12 mouse cellular contexts compared by ENCODE assay signal in genomic region chr5:105523452-105523851, GRCm38 (mm10). TPM values are rescaled to one million over a fixed set of nuclear protein-coding genes. Genes with fewer than 3 reads are reported as not detected.
A peak's percentile ranks its signal among the peaks of the same experiment; 100 is the strongest.
DNase-seq lines count a peak whose midpoint lies in the region; ATAC-seq and TF ChIP-seq lines count a peak whose summit lies in the region.
"Had no signal": no experiment of that assay in that cellular context is flagged by ENCODE, and none has a peak within 500 bp of the region (broad histone marks: within the 10 kb centered on the region; RNA-seq: fewer than 3 reads in every experiment).

No protein-coding gene starts in this region.

- H3K36me3 ChIP-seq in heart, adult 2 months (ENCODE audit: control insufficient read depth, insufficient read depth, low read length): peaks cover 42% of the 10 kb centered on the region
- H3K36me3 ChIP-seq in heart, embryonic 16.5 days (ENCODE audit: control insufficient read depth, insufficient read depth): no peaks in the 10 kb centered on the region
- H3K36me3 ChIP-seq in lung, embryonic 16.5 days (ENCODE audit: control insufficient read depth, insufficient read depth, low read length): peaks cover 2% of the 10 kb centered on the region; the same call in 1 of the 2 replicates
- H3K36me3 ChIP-seq in embryonic facial prominence, embryonic 10.5 days (replicated peaks): peaks cover 5% of the 10 kb centered on the region; the same call in 1 of the 2 replicates

- intact Hi-C loops in heart, adult 2 months (cut with DNase I): loop anchor here (2.0 kb wide), 1 partner anchor 63 kb away; no protein-coding TSS in a partner anchor
- intact Hi-C loops in heart, postnatal 14 days (cut with DNase I): loop anchor here (2.0 kb wide), 1 partner anchor 59 kb away; no protein-coding TSS in a partner anchor

- ATAC-seq in heart, embryonic 16.5 days (replicated peaks; ENCODE audit: extremely low read depth, insufficient read depth, low FRiP score): 0 out of 2 replicates have a peak, but pooled peaks have one; percentile 16
- 0 out of 2 replicates have a peak, but pooled peaks have one; percentile 8 for ATAC-seq in lung, embryonic 16.5 days (ENCODE audit: low read depth)
- ATAC-seq in inflammation-experienced regulatory T-cells, adult 6 months: no peak

- peaks cover 4% of the 10 kb centered on the region; the same call in 1 of the 2 replicates for H3K79me2 ChIP-seq in heart, adult 2 months (replicated peaks; ENCODE audit: control insufficient read depth, insufficient read depth, low read length)

- H3K4me1 ChIP-seq in heart, adult 2 months (ENCODE audit: control insufficient read depth, insufficient read depth, low read length): peaks cover 26% of the 10 kb centered on the region
- H3K4me1 ChIP-seq in brown adipose tissue, adult 24 weeks (ENCODE audit: control insufficient read depth, insufficient read depth, insufficient read length, low read length): peaks cover 9% of the 10 kb centered on the region; the same call in 1 of the 2 replicates
- H3K4me1 ChIP-seq in heart, embryonic 16.5 days (ENCODE audit: control insufficient read depth, insufficient read depth, low read length): peaks cover 50% of the 10 kb centered on the region
- H3K4me1 ChIP-seq in lung, embryonic 16.5 days (replicated peaks; ENCODE audit: control insufficient read depth, insufficient read depth, low read length): peaks cover 8% of the 10 kb centered on the region
- H3K4me1 ChIP-seq in embryonic facial prominence, embryonic 10.5 days: peaks cover 21% of the 10 kb centered on the region

- H3K4me2 ChIP-seq in heart, embryonic 16.5 days (ENCODE audit: low read depth, low read length): peak overlapping the region; percentile 17
- peak overlapping the region; percentile 32 for H3K4me2 ChIP-seq in lung, embryonic 16.5 days (ENCODE audit: low read depth, low read length)
- H3K4me2 ChIP-seq: hindbrain, embryonic 13.5 days had no signal

- 0 out of 2 replicates have a peak, but pooled peaks have one; percentile 57 for TF ChIP-seq EP300 in heart, adult 2 months (IDR thresholded peaks at IDR 0.05; ENCODE audit: insufficient read depth, low read depth, low read length)

- H3K4me3 ChIP-seq in heart, adult 2 months: peak overlapping the region; percentile 22
- peak overlapping the region; percentile 27 for H3K4me3 ChIP-seq in brown adipose tissue, adult 24 weeks (ENCODE audit: insufficient read depth, low read depth, low read length)
- peak overlapping the region; percentile 7; the same call in 1 of the 2 replicates for H3K4me3 ChIP-seq in heart, embryonic 16.5 days (ENCODE audit: low read length)
- H3K4me3 ChIP-seq in lung, embryonic 16.5 days (ENCODE audit: low read length): no peak overlapping the region
- no peak overlapping the region for H3K4me3 ChIP-seq in embryonic facial prominence, embryonic 10.5 days
- H3K4me3 ChIP-seq: hindbrain, embryonic 13.5 days had no signal

- no peaks in the 10 kb centered on the region for H3K27me3 ChIP-seq in heart, adult 2 months (ENCODE audit: control insufficient read depth, insufficient read depth, low read length)
- no peaks in the 10 kb centered on the region for H3K27me3 ChIP-seq in heart, embryonic 16.5 days (ENCODE audit: control insufficient read depth, insufficient read depth, low read length)
- no peaks in the 10 kb centered on the region for H3K27me3 ChIP-seq in lung, embryonic 16.5 days (ENCODE audit: control insufficient read depth, insufficient read depth, low read depth, low read length)
- H3K27me3 ChIP-seq in embryonic facial prominence, embryonic 10.5 days (replicated peaks; ENCODE audit: low read depth, poor library complexity, severe bottlenecking): peaks cover 12% of the 10 kb centered on the region; the same call in 1 of the 2 replicates
- H3K27me3 ChIP-seq: hindbrain, embryonic 13.5 days had no signal

- H3K9ac ChIP-seq in heart, adult 2 months (ENCODE audit: low read depth, low read length): no peak overlapping the region; the same call in 1 of the 2 replicates
- H3K9ac ChIP-seq in heart, embryonic 16.5 days (ENCODE audit: low read length): peak overlapping the region; percentile 30; the same call in 1 of the 2 replicates
- no peak overlapping the region for H3K9ac ChIP-seq in lung, embryonic 16.5 days (ENCODE audit: low read length)
- H3K9ac ChIP-seq: hindbrain, embryonic 13.5 days had no signal

- H3K9me3 ChIP-seq in heart, embryonic 16.5 days (replicated peaks; ENCODE audit: control insufficient read depth, low read length): no peaks in the 10 kb centered on the region
- H3K9me3 ChIP-seq in lung, embryonic 16.5 days (ENCODE audit: control insufficient read depth, low read length): no peaks in the 10 kb centered on the region
- no peaks in the 10 kb centered on the region for H3K9me3 ChIP-seq in embryonic facial prominence, embryonic 10.5 days
- H3K9me3 ChIP-seq: hindbrain, embryonic 13.5 days had no signal

- TF ChIP-seq POLR2A in heart, adult 2 months (IDR thresholded peaks at IDR 0.05; ENCODE audit: insufficient read depth, low read depth, low read length): no peak

- no peak for TF ChIP-seq CTCF in heart, adult 2 months (IDR thresholded peaks at IDR 0.05)

- DNase-seq in heart, adult 2 months: peak in 1 of 2 experiments; percentile 52
- no peak for DNase-seq in heart, postnatal 14 days
- DNase-seq in embryonic facial prominence, embryonic 10.5 days (ENCODE audit: low spot score): no peak
- DNase-seq in adrenal gland, postnatal 14 days: no peak
- DNase-seq: cerebellum, postnatal 10 days; kidney, postnatal 14 days had no signal

- 17% methylated on average over 3 of the region's 3 CpGs for WGBS in heart, adult 2 months
- 23% methylated on average over 3 of the region's 3 CpGs for WGBS in heart, embryonic 16.5 days
- 30% methylated on average over 3 of the region's 3 CpGs for WGBS in lung, embryonic 16.5 days
- 79% methylated on average over 3 of the region's 3 CpGs for WGBS in embryonic facial prominence, embryonic 10.5 days

- H3K27ac ChIP-seq in heart, adult 2 months: peak overlapping the region; percentile 82
- peak overlapping the region; percentile 93; the same call in 1 of the 2 replicates for H3K27ac ChIP-seq in brown adipose tissue, adult 24 weeks (replicated peaks; ENCODE audit: low read depth, low read length)
- peak overlapping the region; percentile 75 for H3K27ac ChIP-seq in heart, embryonic 16.5 days (ENCODE audit: low read length)
- H3K27ac ChIP-seq in lung, embryonic 16.5 days (ENCODE audit: low read length): peak overlapping the region; percentile 73
- H3K27ac ChIP-seq in embryonic facial prominence, embryonic 10.5 days (replicated peaks): no peak overlapping the region
- H3K27ac ChIP-seq: hindbrain, embryonic 13.5 days; macrophage had no signal

RNA-seq across cellular contexts. Expression of gene Lrrc8c, which starts 4.3 kb away (rescaled TPM):
- 10 to 100 TPM; 19.7 to 35.5 TPM for total RNA-seq in heart, adult 2 months (2021)
- polyA plus RNA-seq in heart, adult 2 months (2012; rRNA removed): 23.5 and 37.5 TPM in 2 replicates
- total RNA-seq in heart, postnatal 14 days (2021): 10 to 100 TPM; 45.8 to 51.7 TPM
- polyA plus RNA-seq in brown adipose tissue, adult 24 weeks (2012; ENCODE audit: insufficient read depth, insufficient read length, missing spikeins): 3.0 and 3.7 TPM in 2 replicates
- 20.1 and 22.6 TPM in 2 replicates for polyA plus RNA-seq in heart, embryonic 16.5 days (2015; fragmentation: Nextera tagmentation; extraction: Ambion mirVana)
- polyA plus RNA-seq in lung, embryonic 16.5 days (2015; fragmentation: Nextera tagmentation; extraction: Ambion mirVana): 27.0 and 29.2 TPM in 2 replicates
- 10.8 and 12.6 TPM in 2 replicates for polyA plus RNA-seq in embryonic facial prominence, embryonic 10.5 days (2016; fragmentation: Nextera tagmentation; extraction: Ambion mirVana)
- 10 to 100 TPM; 46.9 to 77.2 (median 63.8) TPM for polyA plus RNA-seq in inflammation-experienced regulatory T-cells, adult 6 months (2017; shearing (Covaris generic))
- 31.1 and 33.7 TPM in 2 replicates for total RNA-seq in adrenal gland, postnatal 14 days (2021)

Comparison
In these comparisons a context has a peak if more than half of its experiments do, and no peak if none do; other contexts are left out.
1. H3K4me3 ChIP-seq: peak in heart, adult 2 months (single experiment), brown adipose tissue, adult 24 weeks (single experiment) and heart, embryonic 16.5 days (single experiment); none in lung, embryonic 16.5 days (single experiment) and embryonic facial prominence, embryonic 10.5 days (single experiment).